Mouse (Mus musculus) C2C12 (cell line): ENCODE results near the gene Sgip1. TPM values are rescaled to one million over a fixed set of nuclear protein-coding genes. Genes with fewer than 3 reads are reported as not detected.

Source experiments
- H3K27me3 ChIP-seq: one replicate; pipeline ENCODE4 v1.6.1; 2011; ENCODE audit not compliant: control insufficient read depth, insufficient read depth, insufficient read length
- H3K36me3 ChIP-seq: one replicate; pipeline ENCODE4 v1.6.1; 2011; ENCODE audit not compliant: control insufficient read depth, insufficient read depth
- H3K4me3 ChIP-seq: one replicate; pipeline ENCODE4 v1.5.1; 2011; ENCODE audit warnings: mild to moderate bottlenecking, control low read depth; ENCODE audit not compliant: poor library complexity, insufficient read depth, severe bottlenecking
- H3K79me2 ChIP-seq: one replicate; pipeline ENCODE4 v1.6.1; 2011; ENCODE audit not compliant: control insufficient read depth, insufficient read depth
- H3K79me3 ChIP-seq: one replicate; pipeline ENCODE4 v1.6.1; 2011; ENCODE audit warnings: low read depth, control low read depth
- H3ac ChIP-seq: one replicate; pipeline ENCODE3; 2011; ENCODE audit warnings: low read depth; ENCODE audit not compliant: control insufficient read depth, insufficient read length
- CEBPB ChIP-seq: IDR thresholded peaks from one replicate; pipeline ENCODE4 v1.6.1; 2011; ENCODE audit warnings: low read depth, mild to moderate bottlenecking, control low read depth, moderate library complexity
- CTCF ChIP-seq: IDR thresholded peaks from one replicate; pipeline ENCODE4 v1.5.1; 2011; ENCODE audit not compliant: control insufficient read depth, insufficient read depth, insufficient read length
- FOSL1 ChIP-seq: IDR thresholded peaks from one replicate; pipeline ENCODE4 v1.8.0; 2011; ENCODE audit warnings: mild to moderate bottlenecking, low read length; ENCODE audit not compliant: poor library complexity, insufficient read depth, severe bottlenecking
- MAX ChIP-seq: IDR thresholded peaks from one replicate; pipeline ENCODE4 v1.6.1; 2011; ENCODE audit warnings: mild to moderate bottlenecking, control low read depth
- MYOD1 ChIP-seq: IDR thresholded peaks from one replicate; pipeline ENCODE4 v1.6.1; 2011; ENCODE audit warnings: low read depth; ENCODE audit not compliant: control insufficient read depth, insufficient read length
- MYOG ChIP-seq: IDR thresholded peaks from one replicate; pipeline ENCODE4 v1.6.1; 2011; ENCODE audit not compliant: control insufficient read depth, insufficient read length; ENCODE audit errors: extremely low read depth
- USF1 ChIP-seq: IDR thresholded peaks from one replicate; pipeline ENCODE4 v1.6.1; 2011; ENCODE audit warnings: low read depth, mild to moderate bottlenecking, control low read depth, moderate library complexity
- polyA plus RNA-seq: library from polyadenylated mRNA; unstranded; fragments of >200 nt; fragmentation: generic; extraction: Trizol; gene quantifications from one replicate; pipeline ENCODE4 v1.2.1, GENCODE M21; 2012; ENCODE audit warnings: missing spikeins

The Sgip1 gene
- polyA plus RNA-seq, 1 experiment: 0.07 TPM

- Histone ChIP-seq H3K79me2 (no peaks in the 10 kb centered on the region), H3K36me3 (no peaks in the 10 kb centered on the region), H3K27me3 (no peaks in the 10 kb centered on the region), H3ac (no peak overlapping the region), H3K79me3 (no peaks in the 10 kb centered on the region), H3K4me3 (no peak overlapping the region)
- TF ChIP-seq MYOG (no peak), CTCF (no peak), MYOD1 (no peak), USF1 (no peak), MAX (no peak), FOSL1 (no peak), CEBPB (no peak)
Observed at GRCm38 (mm10) chr4:102987756-102988155, 246.7 kb downstream of the Sgip1 start.

DNA sequence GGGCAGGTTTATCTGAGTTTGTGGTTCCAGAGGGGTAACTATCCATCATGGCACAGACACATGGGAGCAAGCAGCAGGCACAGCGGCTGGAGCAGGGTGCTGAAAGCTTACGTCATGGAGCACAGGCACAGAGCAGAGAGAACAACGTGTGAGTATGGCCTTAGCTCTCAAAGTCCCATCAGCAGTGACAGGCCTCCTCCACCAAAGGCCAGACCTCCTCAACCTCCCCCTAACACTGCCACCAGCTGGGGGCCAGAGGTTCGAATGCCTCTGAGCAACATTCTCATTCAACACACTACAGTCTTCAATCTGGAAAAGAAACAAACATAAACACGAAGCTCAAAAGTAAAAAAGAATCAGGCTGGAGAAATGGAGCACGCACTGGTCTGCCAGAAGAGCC, 247.4 kb downstream of the Sgip1 start:
- Histone ChIP-seq H3K27me3 (no peaks in the 10 kb centered on the region), H3K79me2 (no peaks in the 10 kb centered on the region), H3ac (no peak overlapping the region), H3K36me3 (no peaks in the 10 kb centered on the region), H3K4me3 (no peak overlapping the region), H3K79me3 (no peaks in the 10 kb centered on the region)
- no peak for TF ChIP-seq MAX

DNA sequence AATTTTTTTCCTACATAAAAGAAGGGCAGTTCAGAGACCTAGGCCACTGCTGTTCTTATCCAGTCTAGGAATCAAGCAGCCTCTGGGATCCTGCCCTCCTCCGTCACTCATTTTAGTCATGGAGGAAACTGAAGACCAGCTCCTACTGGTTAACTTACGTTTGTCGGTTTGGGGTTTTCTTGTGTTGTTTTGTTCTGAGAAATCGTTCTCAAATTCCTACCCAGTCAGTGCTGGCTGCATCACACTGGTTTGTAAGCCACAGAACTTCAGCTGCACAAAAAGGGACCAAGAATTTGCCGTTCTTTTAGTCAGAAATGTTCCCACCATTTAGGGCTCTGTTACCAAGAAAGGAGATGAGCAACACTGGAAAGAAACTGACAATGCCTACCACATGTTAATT, 248.3 kb downstream of the Sgip1 start:
- no peaks in the 10 kb centered on the region for H3K27me3 ChIP-seq
- no peaks in the 10 kb centered on the region for H3K79me3 ChIP-seq
- H3ac ChIP-seq: no peak overlapping the region
- H3K79me2 ChIP-seq: no peaks in the 10 kb centered on the region
- no peak overlapping the region for H3K4me3 ChIP-seq
- TF ChIP-seq MYOD1 (no peak), CTCF (no peak), MAX (no peak), MYOG (no peak), USF1 (no peak)
- no peaks in the 10 kb centered on the region for H3K36me3 ChIP-seq

- Histone ChIP-seq H3K36me3 (no peaks in the 10 kb centered on the region), H3ac (no peak overlapping the region), H3K79me2 (no peaks in the 10 kb centered on the region), H3K27me3 (no peaks in the 10 kb centered on the region), H3K79me3 (no peaks in the 10 kb centered on the region), H3K4me3 (no peak overlapping the region)
- no peak for TF ChIP-seq FOSL1
- TF ChIP-seq MAX: no peak
- no peak for TF ChIP-seq USF1
- no peak for TF ChIP-seq MYOD1
- TF ChIP-seq CTCF: no peak
- TF ChIP-seq CEBPB: no peak
- TF ChIP-seq MYOG: no peak
Observed at GRCm38 (mm10) chr4:102990016-102990415, 248.9 kb downstream of the Sgip1 start.

- Histone ChIP-seq H3K79me3 (no peaks in the 10 kb centered on the region), H3ac (no peak overlapping the region), H3K79me2 (no peaks in the 10 kb centered on the region), H3K4me3 (no peak overlapping the region), H3K36me3 (no peaks in the 10 kb centered on the region), H3K27me3 (no peaks in the 10 kb centered on the region)
- TF ChIP-seq MYOD1 (no peak), MYOG (no peak), FOSL1 (no peak), CEBPB (no peak), MAX (no peak), USF1 (no peak), CTCF (no peak)
Observed at GRCm38 (mm10) chr4:102990595-102991340, 249.7 kb downstream of the Sgip1 start.

- TF ChIP-seq MYOD1 (no peak), FOSL1 (no peak), CTCF (no peak), USF1 (no peak), MYOG (no peak), MAX (no peak), CEBPB (no peak)
- Histone ChIP-seq H3K79me3 (no peaks in the 10 kb centered on the region), H3K4me3 (no peak overlapping the region), H3K79me2 (no peaks in the 10 kb centered on the region), H3K27me3 (no peaks in the 10 kb centered on the region), H3ac (no peak overlapping the region), H3K36me3 (no peaks in the 10 kb centered on the region)
Observed at GRCm38 (mm10) chr4:102991685-102992084, 250.6 kb downstream of the Sgip1 start.
